Mouse (Mus musculus): ENCODE results near the gene Gata5.
A peak's percentile ranks its signal among the peaks of the same experiment; 100 is the strongest.

Gata5 gene

DNA sequence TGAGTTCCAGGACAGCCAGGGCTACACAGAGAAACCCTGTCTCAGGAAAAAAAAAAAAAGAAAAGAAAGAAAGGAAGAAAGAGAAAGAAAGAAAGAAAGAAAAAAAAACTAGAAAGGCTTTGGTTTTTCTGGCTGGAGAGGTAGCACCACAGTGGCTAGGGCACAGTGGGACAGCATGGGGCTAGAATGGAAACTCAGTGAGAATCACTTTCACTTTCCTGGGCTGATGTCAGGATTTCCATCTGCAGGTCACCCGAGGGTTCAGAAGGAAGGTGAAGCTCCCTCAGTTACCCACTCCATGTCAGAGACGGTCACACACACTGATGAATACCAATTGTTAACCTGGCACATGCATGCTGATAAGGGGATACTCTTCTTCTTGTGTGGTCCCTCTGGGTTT is 26.8 kb downstream of the Gata5 start:
- no peak for DNase-seq (ENCODE audit: low spot score in 2 of 2)

DNA sequence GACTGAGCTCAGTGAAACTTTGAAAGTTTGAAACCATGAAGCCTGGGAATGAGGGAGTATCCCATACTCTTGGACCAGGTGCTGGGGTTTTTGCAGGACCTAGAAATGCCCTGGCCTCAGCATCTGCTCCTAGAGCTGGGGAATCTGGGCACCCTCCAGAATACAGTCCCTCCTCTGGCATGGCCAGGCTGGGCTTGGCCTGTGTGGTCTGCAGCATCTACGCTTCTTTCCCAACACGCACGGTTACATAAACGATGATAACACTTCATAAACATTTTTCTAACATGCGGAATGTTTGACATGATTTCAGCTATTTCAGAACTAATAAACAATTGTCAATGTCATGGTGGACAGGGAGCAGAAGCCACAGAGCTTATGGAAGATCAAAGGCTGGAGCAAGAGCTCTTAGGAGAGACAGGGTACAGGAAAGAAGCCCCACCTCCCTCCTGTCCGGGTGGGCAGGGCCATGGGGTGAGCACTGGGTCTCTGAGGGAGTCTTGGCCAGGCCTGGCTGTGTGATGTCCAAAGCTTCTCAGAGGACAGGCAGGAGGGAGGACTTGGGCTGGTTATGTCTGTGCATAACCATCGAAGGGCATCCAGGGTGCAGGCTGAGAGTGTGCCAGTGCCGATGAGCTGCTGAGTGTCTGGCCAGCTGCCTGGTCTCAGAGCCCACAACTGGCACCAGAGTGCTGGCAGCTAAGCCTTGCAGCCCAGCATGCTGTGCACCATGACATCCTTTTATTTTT is 27.9 kb downstream of the Gata5 start:
- no peak for DNase-seq (ENCODE audit: low spot score in 2 of 2)

DNA sequence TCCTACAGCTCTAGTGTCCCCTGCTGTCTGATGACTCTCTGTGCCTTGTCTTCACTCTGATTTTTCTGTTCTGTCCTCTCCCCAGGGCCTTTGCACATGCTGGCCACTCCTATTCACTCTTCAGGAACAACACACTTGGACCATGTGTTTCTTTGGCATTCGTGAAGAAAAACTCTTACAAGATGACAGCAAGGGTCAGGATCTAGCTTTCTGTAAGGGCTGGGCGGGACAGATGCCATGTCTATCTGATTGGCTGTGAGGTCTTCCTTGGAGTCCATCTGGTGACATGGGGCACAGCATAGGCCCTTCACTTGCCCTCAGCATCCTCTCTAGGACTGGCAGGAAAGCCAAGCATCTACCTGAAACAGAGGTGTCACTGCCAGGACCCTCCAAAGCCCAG is 28.5 kb downstream of the Gata5 start:
- no peak for DNase-seq (ENCODE audit: low spot score in 2 of 2)

DNA sequence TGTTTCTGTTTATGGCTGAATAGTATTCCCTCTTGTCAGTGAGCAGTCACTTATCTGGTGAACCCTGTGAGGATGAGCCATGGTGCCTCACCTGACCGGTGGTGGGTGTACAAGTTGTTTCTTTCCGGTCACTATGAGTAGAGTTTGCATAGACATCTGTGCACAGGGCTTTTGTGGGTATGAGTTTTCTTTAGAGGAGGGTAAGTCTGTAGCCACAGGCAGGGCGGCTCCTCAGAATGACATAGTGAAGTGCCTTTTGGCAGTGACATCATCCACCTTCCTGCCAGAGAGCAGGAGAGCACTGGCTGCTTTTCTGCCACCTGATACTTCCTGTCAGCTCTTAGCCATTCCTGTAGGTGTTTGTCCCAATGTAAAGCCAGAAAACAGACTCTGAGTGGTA is 29.0 kb downstream of the Gata5 start:
- DNase-seq (ENCODE audit: low spot score in 2 of 2), result no peak

DNA sequence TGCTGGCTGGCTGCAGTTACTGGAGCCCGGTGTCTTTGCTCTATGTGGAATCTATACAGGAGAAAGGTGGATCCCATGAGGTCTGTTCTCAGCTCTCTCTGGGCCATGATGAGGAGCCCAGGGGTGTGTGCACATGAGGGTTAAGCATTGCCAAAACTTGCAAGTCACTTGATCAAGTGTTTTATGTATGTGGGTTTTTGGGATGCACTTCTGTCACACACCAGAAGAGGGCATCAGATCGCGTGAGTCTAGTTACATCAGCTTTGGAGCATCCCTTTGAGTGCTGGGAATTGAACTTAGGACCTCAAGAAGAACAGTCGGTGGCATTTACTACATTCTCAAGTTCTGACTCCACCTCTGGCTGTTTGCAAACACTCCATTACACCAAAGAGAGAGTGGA is 29.9 kb downstream of the Gata5 start:
- DNase-seq (ENCODE audit: low spot score in 2 of 2), result no peak

DNA sequence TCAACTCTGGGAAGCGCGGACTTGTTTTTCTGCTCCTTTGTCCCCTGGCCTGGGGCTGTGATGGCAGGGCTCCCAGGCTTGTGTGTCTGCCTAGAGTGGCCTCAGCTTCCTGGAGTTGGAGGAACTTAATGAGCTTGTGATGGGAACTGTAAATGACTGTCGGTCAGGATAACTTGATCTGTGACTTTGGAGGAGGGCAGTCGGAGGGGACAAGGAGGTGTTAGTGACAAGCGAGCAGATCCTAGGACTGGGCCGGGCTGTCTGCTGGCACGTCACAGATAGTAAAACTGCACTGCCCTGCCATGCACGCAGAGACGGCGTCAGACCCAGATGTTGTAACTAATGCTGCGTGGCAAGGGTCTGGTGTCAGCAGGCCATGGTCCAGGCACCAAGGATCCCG is 31.0 kb downstream of the Gata5 start:
- no peak for DNase-seq (ENCODE audit: low spot score in 2 of 2)

DNA sequence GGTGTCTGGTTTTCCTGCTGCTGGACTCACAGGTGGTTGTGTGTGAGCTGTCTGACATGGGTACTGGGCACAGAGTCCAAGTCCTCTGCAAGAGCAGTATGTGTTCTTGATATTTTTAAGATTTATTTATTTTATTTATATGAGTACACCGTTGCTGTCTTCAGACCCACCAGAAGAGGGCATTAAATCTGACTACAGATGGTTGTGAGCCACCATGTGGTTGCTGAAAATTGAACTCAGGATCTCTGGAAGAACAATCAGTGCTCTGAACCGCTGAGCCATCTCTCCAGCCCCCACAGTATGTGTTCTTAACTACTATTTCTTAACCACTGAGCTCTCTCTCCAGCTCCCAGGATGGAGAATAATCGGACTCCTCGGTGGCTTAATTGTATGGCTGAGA is 32.3 kb downstream of the Gata5 start:
- no peak for DNase-seq (ENCODE audit: low spot score in 2 of 2)

DNA sequence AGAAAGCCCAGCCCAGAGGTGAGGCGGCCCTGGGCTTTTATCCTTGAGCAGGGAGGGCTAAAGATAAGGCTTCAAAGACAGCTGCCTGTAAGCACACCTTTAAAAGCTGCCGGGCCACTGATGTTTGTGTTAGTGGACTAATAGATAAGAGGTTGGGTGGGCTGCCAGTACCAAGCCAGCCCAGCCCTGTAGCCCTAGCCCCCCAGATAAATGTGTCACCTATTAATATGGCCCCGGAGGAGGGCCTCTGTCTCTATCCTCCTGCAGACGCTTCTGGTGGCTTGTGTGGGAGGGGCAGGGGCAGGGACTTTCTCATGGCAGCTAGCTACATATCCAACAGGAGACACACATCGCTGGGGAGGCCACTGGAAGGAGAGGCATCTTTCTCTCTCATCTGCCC is 33.7 kb downstream of the Gata5 start:
- DNase-seq (ENCODE audit: low spot score in 2 of 2), result no peak

DNA sequence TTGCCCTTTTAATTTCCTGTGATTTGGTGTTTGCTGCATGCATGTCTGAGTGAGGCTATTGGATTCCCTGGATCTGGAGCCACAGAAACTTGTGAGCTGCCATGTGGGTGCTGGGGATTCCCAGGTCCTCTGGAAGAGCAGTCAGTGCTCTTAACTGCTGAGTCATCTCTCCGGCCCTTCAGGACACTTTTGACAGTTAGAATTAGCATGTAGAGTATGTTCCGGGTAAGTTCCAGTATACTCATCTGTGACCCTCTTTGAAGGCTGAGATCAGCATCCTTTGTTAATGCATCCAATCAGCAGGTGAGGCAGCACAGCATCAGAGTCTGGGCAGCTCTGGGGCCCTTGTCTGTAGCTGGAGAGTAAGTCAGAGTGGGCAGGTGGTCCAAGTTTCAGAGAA is 34.2 kb downstream of the Gata5 start:
- no peak for DNase-seq (ENCODE audit: low spot score in 2 of 2)

DNA sequence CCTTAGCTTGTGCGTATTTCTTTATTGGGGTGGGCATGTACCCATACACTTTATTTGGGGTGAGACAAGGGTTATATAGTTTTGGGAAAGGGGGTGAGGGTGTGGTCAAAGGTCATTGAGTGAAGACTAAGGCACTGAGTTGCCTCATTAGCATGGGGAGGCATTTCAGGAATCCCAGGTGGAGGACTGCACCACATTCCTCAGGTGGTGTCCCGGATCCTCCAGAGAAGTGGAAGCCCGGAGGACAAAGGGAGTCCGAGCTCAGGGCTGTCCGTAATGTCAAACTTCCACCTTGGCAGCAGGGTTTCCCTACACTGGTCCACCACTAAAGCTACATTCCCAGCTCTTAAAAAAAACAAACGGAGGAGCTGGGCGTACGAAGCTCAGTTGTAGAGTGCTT is 41.6 kb downstream of the Gata5 start:
- no peak for DNase-seq (ENCODE audit: low spot score in 2 of 2)

DNA sequence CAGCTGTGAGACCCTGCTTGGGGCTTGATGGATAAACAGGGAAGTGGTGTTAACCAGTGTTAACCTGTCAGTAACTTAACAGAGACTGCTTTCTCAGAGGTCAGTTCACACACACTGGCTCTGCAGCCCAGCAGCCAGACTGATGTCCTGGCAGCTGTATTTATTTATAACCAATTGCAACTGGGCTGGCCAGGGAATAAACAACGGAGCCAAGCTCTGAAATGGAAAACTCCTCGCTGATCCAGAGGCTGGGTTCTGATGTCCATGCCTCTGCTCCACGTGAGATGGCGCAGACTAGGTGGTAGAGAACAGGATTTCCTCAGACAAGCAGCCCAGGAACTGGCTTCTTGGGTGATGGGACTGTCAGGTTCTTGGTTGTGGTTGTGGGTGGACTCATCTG is 42.5 kb downstream of the Gata5 start:
- DNase-seq (ENCODE audit: low spot score in 2 of 2), result no peak

DNA sequence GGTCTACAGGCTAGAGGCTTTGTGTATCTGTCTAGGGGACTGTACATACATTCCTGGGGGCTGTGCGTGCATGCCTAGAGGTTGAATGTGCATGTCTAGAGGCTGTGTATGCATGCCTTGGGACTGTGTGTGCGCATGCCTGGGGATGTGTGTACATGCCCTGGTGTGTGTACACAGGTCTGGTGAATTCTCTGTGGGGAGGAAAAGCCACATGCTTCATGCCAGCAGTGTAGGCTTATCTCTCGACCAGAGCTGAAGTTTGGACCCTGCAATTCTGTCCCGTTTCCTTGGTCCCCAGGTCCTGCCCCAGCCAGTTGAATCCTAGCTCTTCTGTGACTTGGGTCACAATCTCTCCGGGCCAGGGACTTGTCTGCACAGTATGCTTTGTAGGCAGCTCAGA is 42.9 kb downstream of the Gata5 start:
- no peak for DNase-seq (ENCODE audit: low spot score in 2 of 2)

DNA sequence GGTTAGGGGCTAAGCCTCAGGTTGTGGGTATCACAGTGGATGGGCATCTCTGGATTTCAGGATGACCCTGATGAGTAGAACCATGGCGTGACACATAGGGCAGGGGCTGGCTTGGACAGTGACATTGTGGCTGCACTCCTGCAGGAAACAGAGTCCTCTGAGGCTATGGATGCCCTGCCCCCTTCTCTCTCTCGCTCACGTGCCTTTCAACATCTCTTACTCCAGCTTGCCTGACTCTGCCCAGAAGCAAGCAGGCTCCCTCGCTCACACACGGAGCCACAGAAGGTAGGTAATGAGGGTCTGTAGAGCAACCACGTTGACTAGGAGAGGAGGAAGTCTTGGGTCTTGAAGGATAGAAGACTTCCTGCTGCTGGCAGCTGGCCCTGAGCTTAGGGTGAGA is 44.0 kb downstream of the Gata5 start:
- no peak for DNase-seq (ENCODE audit: low spot score in 2 of 2)

DNA sequence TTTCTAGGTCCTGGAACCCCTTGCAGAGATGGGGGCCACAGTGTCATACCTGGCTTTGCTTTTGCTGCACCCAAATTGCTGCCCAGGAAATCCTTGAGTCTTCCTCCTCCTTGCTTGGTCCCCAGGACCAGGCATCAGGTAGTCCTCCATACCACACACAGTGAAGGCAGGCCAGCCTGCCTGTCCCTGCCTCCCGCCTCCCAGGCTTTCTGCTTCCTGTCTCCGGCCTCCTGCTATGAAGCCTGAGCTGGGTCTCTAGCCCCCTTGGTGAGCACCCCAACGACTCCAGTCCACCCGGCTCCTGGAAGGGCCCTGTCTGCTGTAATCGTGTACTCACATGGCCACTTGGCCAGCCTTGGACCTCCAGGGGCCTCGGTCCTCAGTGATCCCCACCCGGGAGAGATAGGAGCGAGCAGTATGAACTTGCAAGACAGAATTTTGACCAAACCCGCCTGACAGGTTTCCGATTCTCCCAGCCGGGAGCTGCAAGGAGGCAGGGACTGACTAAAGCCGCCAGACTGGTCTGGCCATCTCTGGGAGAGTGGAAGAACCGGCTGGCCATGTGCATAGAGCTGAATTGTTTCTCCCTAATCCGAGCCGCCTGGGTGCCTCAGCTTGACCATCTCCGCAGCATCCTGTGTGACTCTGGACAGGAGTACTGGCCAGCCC is 44.9 kb downstream of the Gata5 start, which contains the start of gene Rbbp8nl:
TSS of gene Rbbp8nl (minus strand) at position 440 of the 669 bp plus-strand sequence.
- no peak for DNase-seq (ENCODE audit: low spot score in 2 of 2)

DNA sequence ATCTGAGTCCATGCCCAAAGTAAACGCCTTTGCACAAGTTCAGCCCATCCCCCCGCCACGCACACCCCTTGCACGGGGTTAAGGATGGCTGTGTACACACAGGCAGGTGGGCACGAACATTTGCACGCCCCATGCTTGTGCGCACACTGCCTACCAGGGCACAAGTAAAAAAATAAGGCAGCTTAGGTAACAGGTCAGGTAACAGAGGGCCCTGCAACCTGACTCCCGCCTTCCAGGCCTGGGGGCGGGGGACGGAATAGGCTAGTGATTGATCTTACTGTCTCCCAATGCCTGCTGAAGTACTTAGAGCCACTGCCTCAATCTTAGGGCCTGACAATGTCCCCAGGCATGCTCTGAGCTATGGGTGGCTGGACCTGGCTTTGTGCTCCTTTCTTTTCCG is 45.5 kb downstream of the Gata5 start:
- DNase-seq (ENCODE audit: low spot score in 2 of 2), result no peak

DNA sequence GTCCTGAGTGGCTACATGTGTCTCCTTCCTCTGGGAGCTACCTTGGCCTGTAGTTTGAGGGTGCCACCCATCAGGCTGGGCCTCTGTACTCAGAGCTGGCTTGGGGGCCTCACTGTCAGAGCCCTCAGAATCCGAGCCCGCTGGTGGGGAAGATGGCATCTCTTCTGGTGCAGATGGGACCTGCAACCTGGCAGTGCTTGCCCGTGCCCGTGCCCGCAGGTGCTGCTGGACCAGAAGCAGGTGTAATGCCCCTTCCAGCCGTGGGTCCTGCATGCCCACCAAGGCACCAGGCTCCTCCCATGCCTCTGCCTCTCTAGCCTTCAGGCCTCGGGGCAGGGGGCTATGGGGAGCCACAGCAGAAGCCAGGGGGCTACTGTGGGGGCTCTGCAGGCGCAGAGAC is 55.2 kb downstream of the Gata5 start:
- DNase-seq (ENCODE audit: low spot score in 2 of 2), result no peak

DNA sequence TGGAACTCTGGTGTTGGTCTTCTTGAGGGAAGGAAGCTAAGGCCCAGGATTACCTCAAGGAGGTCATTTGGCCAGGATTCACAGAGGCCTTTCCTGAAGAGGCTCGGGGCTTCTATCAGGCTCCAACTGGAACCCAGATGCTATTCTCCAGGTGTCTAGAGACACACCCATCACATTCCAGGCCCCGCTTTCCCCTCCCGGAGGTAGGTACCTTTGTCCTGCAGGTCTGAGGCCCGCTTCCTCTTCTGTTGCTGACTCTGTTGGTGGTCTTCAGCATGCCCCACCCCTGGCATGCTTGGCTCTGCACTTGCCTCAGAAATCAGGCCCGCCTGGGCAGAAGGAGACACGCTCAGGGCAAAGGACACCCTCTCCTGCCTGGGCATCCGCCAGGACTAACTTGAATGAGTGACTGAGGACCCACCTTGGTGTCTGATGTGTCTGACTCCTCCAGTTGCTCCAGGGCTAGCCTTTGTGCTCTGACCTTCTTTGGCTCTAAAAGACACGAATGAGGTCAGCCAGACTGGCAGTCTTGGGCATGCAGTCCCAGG is 56.7 kb downstream of the Gata5 start:
- DNase-seq (ENCODE audit: low spot score in 2 of 2), result no peak

DNA sequence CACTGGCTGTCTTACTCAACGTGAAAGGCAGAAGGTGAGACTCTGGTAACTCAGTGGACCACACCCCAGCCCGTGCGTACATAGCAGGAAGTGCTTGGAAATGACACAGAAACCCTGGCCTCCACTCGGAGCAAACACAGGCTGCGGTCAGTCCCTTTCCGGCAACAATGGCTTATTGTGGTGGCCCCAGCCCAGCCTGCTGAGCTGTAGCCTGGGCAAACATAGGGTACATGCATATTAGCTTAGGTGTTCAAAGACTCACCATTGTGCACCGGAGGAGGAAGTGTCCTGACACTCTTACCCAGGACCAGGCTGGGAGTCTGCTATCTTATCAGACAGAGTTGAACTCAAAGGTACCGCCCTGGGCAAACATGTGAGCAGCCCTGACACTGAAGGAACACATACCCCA is 57.6 kb downstream of the Gata5 start:
- DNase-seq (ENCODE audit: low spot score in 2 of 2), result no peak

DNA sequence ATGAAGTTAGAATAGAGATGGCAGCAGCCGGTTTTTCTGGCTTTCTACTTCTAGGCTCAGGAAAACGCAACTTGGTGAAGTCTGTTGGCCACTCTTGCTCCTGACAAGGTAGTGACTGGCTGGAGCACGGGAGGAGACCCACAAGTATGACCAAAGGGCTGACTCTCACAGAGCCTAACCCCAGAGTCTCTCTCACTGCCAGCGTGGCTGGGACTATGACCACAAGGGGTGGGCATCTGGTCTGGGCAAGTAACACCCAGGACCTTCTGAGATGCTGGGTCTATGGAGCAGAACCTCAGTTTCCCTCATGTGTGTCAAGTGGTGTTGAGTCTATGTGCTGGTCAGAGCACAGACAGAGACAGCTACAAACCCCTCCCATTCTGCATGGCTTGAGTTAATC is 58.1 kb downstream of the Gata5 start:
- DNase-seq (ENCODE audit: low spot score in 2 of 2), result no peak

DNA sequence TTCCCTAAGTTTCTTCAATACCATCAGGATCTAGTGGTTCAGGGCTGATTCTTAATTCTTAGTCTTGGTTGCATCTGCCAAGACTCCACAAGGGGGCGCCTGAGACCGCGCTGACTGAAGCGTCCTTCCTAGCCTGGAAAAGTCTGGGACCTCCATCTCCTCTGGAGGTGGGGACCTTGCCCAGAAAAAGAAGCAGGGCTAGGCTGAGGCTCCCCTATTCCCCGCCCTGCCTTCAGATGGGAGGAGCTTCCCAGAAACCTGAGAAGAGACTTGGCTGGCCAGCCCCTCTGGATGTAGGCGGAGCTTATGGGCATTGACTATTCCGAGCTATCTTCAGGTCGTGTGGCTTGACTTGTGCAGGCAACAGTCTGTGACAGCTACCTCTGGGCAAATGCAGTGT is 58.7 kb downstream of the Gata5 start:
- peak in 1 of 2 experiments; percentile 73 for DNase-seq (ENCODE audit: low spot score in 2 of 2)

Measured in left cerebral cortex, adult 9 months (tissue).